Mouse (Mus musculus) liver, postnatal 0 days (tissue): Measurements from ENCODE around the gene Cplx2.

Experiments used
- CTCF ChIP-seq: sonication (generic); IDR thresholded peaks from 2 replicates; pipeline ENCODE4 v1.5.1; 2016; ENCODE audit warnings: antibody characterized with exemption, low read depth
- EP300 ChIP-seq: IDR thresholded peaks from 2 replicates; pipeline ENCODE4 v1.6.1; 2016; ENCODE audit warnings: antibody characterized with exemption, low read depth, mild to moderate bottlenecking

- TF ChIP-seq CTCF (no peak), EP300 (no peak)
Measured at GRCm38 (mm10) chr13:54411656-54412055, 40.5 kb downstream of the Cplx2 start.
